8 mouse cellular contexts compared by ENCODE assay signal in genomic region chr15:86034021-86034523, GRCm38 (mm10). TPM values are rescaled to one million over a fixed set of nuclear protein-coding genes. Genes with fewer than 3 reads are reported as not detected.
DNase-seq lines count a peak whose midpoint lies in the region; ATAC-seq lines count a peak whose summit lies in the region.

No protein-coding gene starts in this region.

- H3K27me3 ChIP-seq in hindbrain, embryonic 13.5 days, result peaks cover 51% of the 10 kb centered on the region
- H3K27me3 ChIP-seq in limb, embryonic 15.5 days, result peaks cover 30% of the 10 kb centered on the region
- peaks cover 26% of the 10 kb centered on the region for H3K27me3 ChIP-seq in midbrain, embryonic 14.5 days (ENCODE audit: control insufficient read depth, insufficient read depth, low read length)

- peaks cover 39% of the 10 kb centered on the region for H3K4me1 ChIP-seq in hindbrain, embryonic 13.5 days (replicated peaks)
- peaks cover 45% of the 10 kb centered on the region for H3K4me1 ChIP-seq in limb, embryonic 15.5 days
- H3K4me1 ChIP-seq in midbrain, embryonic 14.5 days (ENCODE audit: control insufficient read depth, insufficient read depth, low read length), result peaks cover 14% of the 10 kb centered on the region; the same call in 1 of the 2 replicates

- H3K4me2 ChIP-seq in hindbrain, embryonic 13.5 days, result peak overlapping the region; percentile 83
- peak overlapping the region; percentile 95 for H3K4me2 ChIP-seq in limb, embryonic 15.5 days
- H3K4me2 ChIP-seq in midbrain, embryonic 14.5 days (ENCODE audit: low read length), result peak overlapping the region; percentile 71

- peak overlapping the region; percentile 53 for H3K4me3 ChIP-seq in hindbrain, embryonic 13.5 days
- H3K4me3 ChIP-seq in limb, embryonic 15.5 days, result peak overlapping the region; percentile 56
- peak overlapping the region; percentile 44 for H3K4me3 ChIP-seq in midbrain, embryonic 14.5 days (replicated peaks; ENCODE audit: low read depth, low read length)

- H3K9me3 ChIP-seq in hindbrain, embryonic 13.5 days, result 0 out of 2 replicates have a peak, but pooled peaks cover 6% of the 10 kb centered on the region
- no peaks in the 10 kb centered on the region for H3K9me3 ChIP-seq in limb, embryonic 15.5 days
- H3K9me3 ChIP-seq in midbrain, embryonic 14.5 days (ENCODE audit: control insufficient read depth, low read length), result peaks cover 4% of the 10 kb centered on the region; the same call in 1 of the 2 replicates

- H3K36me3 ChIP-seq in hindbrain, embryonic 13.5 days, result peaks cover 20% of the 10 kb centered on the region
- H3K36me3 ChIP-seq in limb, embryonic 15.5 days, result peaks cover 5% of the 10 kb centered on the region
- no peaks in the 10 kb centered on the region for H3K36me3 ChIP-seq in midbrain, embryonic 14.5 days (ENCODE audit: control insufficient read depth, insufficient read depth, low read length)

- peak overlapping the region; percentile 53 for H3K27ac ChIP-seq in hindbrain, embryonic 13.5 days
- peak overlapping the region; percentile 79 for H3K27ac ChIP-seq in limb, embryonic 15.5 days
- H3K27ac ChIP-seq in midbrain, embryonic 14.5 days (replicated peaks; ENCODE audit: low read depth, low read length), result peak overlapping the region; percentile 55; the same call in 1 of the 2 replicates

- under 1% methylated on average over 26 of the region's 44 CpGs for WGBS in hindbrain, embryonic 13.5 days
- WGBS in limb, embryonic 15.5 days, result under 1% methylated on average over 39 of the region's 44 CpGs
- under 1% methylated on average over 39 of the region's 44 CpGs for WGBS in midbrain, embryonic 14.5 days

- peak; percentile 57 to 75 for DNase-seq in cerebellum, postnatal 10 days
- no peak for DNase-seq in cerebellum, adult 8-10 months
- peak; percentile 61 for DNase-seq in embryo, embryonic 11.5 days (ENCODE audit: low read depth, low spot score)
- peak; percentile 79 for DNase-seq in midbrain, embryonic 14.5 days
- DNase-seq in thymus, postnatal 10 days (ENCODE audit: low spot score in 2 of 2), result peak; percentile 67 to 69
- no peak for DNase-seq in urinary bladder, postnatal 4 days (ENCODE audit: low spot score in 2 of 2)

- H3K9ac ChIP-seq in hindbrain, embryonic 13.5 days, result peak overlapping the region; percentile 65
- H3K9ac ChIP-seq in limb, embryonic 15.5 days, result peak overlapping the region; percentile 37; the same call in 1 of the 2 replicates
- peak overlapping the region; percentile 37 for H3K9ac ChIP-seq in midbrain, embryonic 14.5 days (replicated peaks; ENCODE audit: low read length)

- ATAC-seq in hindbrain, embryonic 13.5 days (ENCODE audit: low FRiP score), result peak; percentile 79
- ATAC-seq in limb, embryonic 15.5 days (ENCODE audit: insufficient number of reproducible peaks, low FRiP score, low TSS enrichment, low read depth), result peak; percentile 78
- ATAC-seq in midbrain, embryonic 14.5 days (ENCODE audit: low FRiP score, low TSS enrichment), result peak; percentile 83

RNA-seq across cellular contexts. Expression of gene Celsr1, which starts 0.5 kb away (rescaled TPM):
- 1.6 and 1.8 TPM in 2 replicates for polyA plus RNA-seq in hindbrain, embryonic 13.5 days (2015; fragmentation: Nextera tagmentation; extraction: Ambion mirVana)
- 2.7 and 3.6 TPM in 2 replicates for polyA plus RNA-seq in limb, embryonic 15.5 days (2015; fragmentation: Nextera tagmentation; extraction: Ambion mirVana)
- polyA plus RNA-seq in midbrain, embryonic 14.5 days (2014; fragmentation: Nextera tagmentation; extraction: Ambion mirVana), result 2.9 and 3.5 TPM in 2 replicates

RNA-seq across cellular contexts. Expression of gene Gramd4, which starts 23.4 kb away (rescaled TPM):
- 33.9 and 36.4 TPM in 2 replicates for polyA plus RNA-seq in hindbrain, embryonic 13.5 days (2015; fragmentation: Nextera tagmentation; extraction: Ambion mirVana)
- polyA plus RNA-seq in limb, embryonic 15.5 days (2015; fragmentation: Nextera tagmentation; extraction: Ambion mirVana), result 15.6 and 22.0 TPM in 2 replicates
- 29.5 and 31.0 TPM in 2 replicates for polyA plus RNA-seq in midbrain, embryonic 14.5 days (2014; fragmentation: Nextera tagmentation; extraction: Ambion mirVana)

Comparison
In these comparisons a context has a peak if more than half of its experiments do, and no peak if none do; other contexts are left out.
1. DNase-seq: peak in cerebellum, postnatal 10 days (2 of 2), embryo, embryonic 11.5 days (single experiment), midbrain, embryonic 14.5 days (single experiment) and thymus, postnatal 10 days (2 of 2); none in cerebellum, adult 8-10 months (single experiment) and urinary bladder, postnatal 4 days (0 of 2).
2. Peak in every context shown above with its lines, with median percentiles within 50 percentile points of each other: ATAC-seq, H3K27ac ChIP-seq, H3K4me2 ChIP-seq, H3K4me3 ChIP-seq and H3K9ac ChIP-seq.